Mouse (Mus musculus) MEL (cell line): ENCODE data around the gene Atp1a3.

Source experiments
- CTCF ChIP-seq, 3 experiments: IDR thresholded peaks in 2 of 3; conservative IDR thresholded peaks in 1 of 3; 2 replicates each; pipeline ENCODE4 v1.5.1; 2011 to 2012; ENCODE audit warnings: low read length in 3 of 3, low read depth in 2 of 3, mild to moderate bottlenecking in 2 of 3, improper control_type of control experiment in 1 of 3, inconsistent platforms in 1 of 3, mixed read lengths in 1 of 3, moderate library complexity in 1 of 3; ENCODE audit not compliant: control insufficient read depth in 1 of 3, insufficient read depth in 1 of 3, poor library complexity in 1 of 3, severe bottlenecking in 1 of 3
- E2F4 ChIP-seq: IDR thresholded peaks from 2 replicates; pipeline ENCODE4 v1.6.1; 2011; ENCODE audit warnings: low read depth, low read length, improper control_type of control experiment, borderline replicate concordance
- EP300 ChIP-seq, 2 experiments: IDR thresholded peaks; 2 replicates each; pipeline ENCODE4 v1.6.1; 2011; ENCODE audit warnings: improper control_type of control experiment in 2 of 2, low read length in 2 of 2, low read depth in 1 of 2, mild to moderate bottlenecking in 1 of 2
- MAX ChIP-seq: IDR thresholded peaks from 2 replicates; pipeline ENCODE4 v1.6.1; 2011; ENCODE audit warnings: low read length, improper control_type of control experiment
- MAZ ChIP-seq: IDR thresholded peaks from 2 replicates; pipeline ENCODE4 v1.6.1; 2012; ENCODE audit warnings: low read depth, mild to moderate bottlenecking, inconsistent platforms, low read length, improper control_type of control experiment
- MEF2A ChIP-seq: IDR thresholded peaks from 2 replicates; pipeline ENCODE4 v1.6.1; 2014; ENCODE audit warnings: low read depth, mild to moderate bottlenecking, inconsistent platforms, low read length, improper control_type of control experiment; ENCODE audit not compliant: poor library complexity, insufficient replicate concordance, severe bottlenecking; ENCODE audit errors: extremely low read depth
- TAL1 ChIP-seq: IDR thresholded peaks from 2 replicates; pipeline ENCODE4 v1.6.1; 2012; ENCODE audit warnings: mild to moderate bottlenecking, inconsistent platforms, low read length, moderate library complexity, mixed read lengths
- ZC3H11A ChIP-seq: IDR thresholded peaks from 2 replicates; pipeline ENCODE4 v1.6.1; 2012; ENCODE audit warnings: low read depth, mild to moderate bottlenecking, inconsistent platforms, low read length, improper control_type of control experiment

DNA sequence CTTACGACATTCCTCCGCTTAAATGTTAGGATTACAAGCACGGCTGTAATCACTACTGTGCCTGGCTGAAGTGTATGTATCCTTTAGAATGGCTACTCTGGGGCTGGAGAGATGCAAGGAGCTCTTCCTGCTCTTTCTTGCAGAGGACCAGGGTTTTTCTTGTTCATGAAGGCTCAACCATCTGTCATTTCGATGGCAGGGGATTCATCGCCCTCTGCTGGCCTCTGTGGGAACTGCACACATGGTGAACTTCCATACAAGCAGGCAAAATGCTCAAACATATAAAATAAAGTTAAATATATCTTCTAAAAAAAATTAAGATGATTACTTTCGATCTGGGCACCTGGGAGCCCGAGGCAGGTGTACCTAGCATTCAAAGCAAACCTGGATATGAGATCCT is 30.2 kb upstream of the Atp1a3 start:
- TF ChIP-seq CTCF (IDR thresholded peaks at IDR 0.05 in 2 of 3, conservative IDR thresholded peaks at IDR 0.05 in 1 of 3; ENCODE audit: control insufficient read depth in 1 of 3, insufficient read depth in 1 of 3, low read depth in 2 of 3, low read length in 3 of 3, poor library complexity in 1 of 3, severe bottlenecking in 1 of 3) = peak; percentile 79 to 94 (median 90)
- no peak for TF ChIP-seq TAL1
- no peak for TF ChIP-seq EP300 (IDR thresholded peaks at IDR 0.05; ENCODE audit: low read depth in 1 of 2, low read length in 2 of 2)
- no peak for TF ChIP-seq MAZ
- no peak for TF ChIP-seq E2F4
- 0 out of 2 replicates have a peak, but pooled peaks have one; percentile 3 for TF ChIP-seq ZC3H11A
- TF ChIP-seq MEF2A = no peak
- no peak for TF ChIP-seq MAX
